Mouse (Mus musculus) monocyte, adult 5-6 weeks (primary cell): ENCODE measurements around the gene Col25a1. TPM values are rescaled to one million over a fixed set of nuclear protein-coding genes. Genes with fewer than 3 reads are reported as not detected.

Experiments used
- ATAC-seq: fragments of 153-309, 156-312 bp; replicated peaks from 2 replicates; pipeline ENCODE4 v1.8.0; 2017; ENCODE audit warnings: mild to moderate bottlenecking; ENCODE audit not compliant: low TSS enrichment, insufficient number of reproducible peaks, severe bottlenecking, poor library complexity, low FRiP score
- total RNA-seq: library from RNA; stranded (forward); fragments of 200-1000, 200-491, 200-594 nt; gene quantifications from 3 replicates; pipeline ENCODE4 v1.2.3, GENCODE M21; 2017

Col25a1 gene
- total RNA-seq, 1 experiment from 2014 or later = not detected

GRCm38 (mm10) chr3:130356575-130357173 lies 225.4 kb downstream of the Col25a1 start:
- ATAC-seq = no peak

- no peak for ATAC-seq
Measured at GRCm38 (mm10) chr3:130360813-130361212, 229.5 kb downstream of the Col25a1 start.

GRCm38 (mm10) chr3:130361922-130362321 lies 230.6 kb downstream of the Col25a1 start:
- ATAC-seq = no peak

GRCm38 (mm10) chr3:130362797-130363367 lies 231.6 kb downstream of the Col25a1 start:
- no peak for ATAC-seq

- ATAC-seq = no peak
Measured at GRCm38 (mm10) chr3:130366917-130367610, 235.8 kb downstream of the Col25a1 start.

- no peak for ATAC-seq
Measured at GRCm38 (mm10) chr3:130368352-130368751, 237.1 kb downstream of the Col25a1 start.

GRCm38 (mm10) chr3:130369113-130369512 lies 237.8 kb downstream of the Col25a1 start:
- ATAC-seq = no peak

GRCm38 (mm10) chr3:130370167-130370566 lies 238.9 kb downstream of the Col25a1 start:
- ATAC-seq = no peak

GRCm38 (mm10) chr3:130373145-130373544 lies 241.8 kb downstream of the Col25a1 start:
- ATAC-seq = no peak

GRCm38 (mm10) chr3:130374620-130375341 lies 243.5 kb downstream of the Col25a1 start:
- ATAC-seq = no peak

- no peak for ATAC-seq
Measured at GRCm38 (mm10) chr3:130377786-130378185, 246.5 kb downstream of the Col25a1 start.

- ATAC-seq = no peak
Measured at GRCm38 (mm10) chr3:130378626-130379025, 247.3 kb downstream of the Col25a1 start.

- no peak for ATAC-seq
Measured at GRCm38 (mm10) chr3:130380299-130380845, 249.1 kb downstream of the Col25a1 start.

GRCm38 (mm10) chr3:130381691-130382090 lies 250.4 kb downstream of the Col25a1 start:
- no peak for ATAC-seq

GRCm38 (mm10) chr3:130385856-130386255 lies 254.6 kb downstream of the Col25a1 start:
- ATAC-seq = no peak

- ATAC-seq = no peak
Measured at GRCm38 (mm10) chr3:130387156-130387555, 255.9 kb downstream of the Col25a1 start.

GRCm38 (mm10) chr3:130389261-130389975 lies 258.1 kb downstream of the Col25a1 start:
- ATAC-seq = no peak

- no peak for ATAC-seq
Measured at GRCm38 (mm10) chr3:130396636-130397035, 265.3 kb downstream of the Col25a1 start.
